20 mouse cellular contexts compared by ENCODE assay signal in the genomic region with DNA sequence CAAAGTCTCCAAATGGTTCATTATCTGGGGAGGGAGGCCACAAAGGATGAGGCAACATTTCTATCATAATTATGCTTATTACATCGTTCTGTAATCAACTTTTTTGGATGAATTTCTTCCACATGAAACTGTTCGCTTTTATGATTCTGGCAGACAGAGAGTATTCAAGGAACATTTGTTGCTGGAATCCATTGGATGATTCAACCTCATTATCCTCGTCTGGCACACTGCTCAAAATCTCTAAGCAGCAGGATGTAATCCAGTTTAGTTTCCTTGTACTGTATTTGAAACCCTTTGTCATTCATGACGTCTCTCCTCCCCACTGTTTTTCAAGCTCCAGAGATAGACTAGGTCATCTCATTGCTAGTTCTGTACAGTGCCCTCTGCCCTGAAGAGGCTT.
DNase-seq lines count a peak whose midpoint lies in the region; ATAC-seq lines count a peak whose summit lies in the region.
"Had no signal": no experiment of that assay in that cellular context is flagged by ENCODE, and none has a peak within 500 bp of the region (broad histone marks: within the 10 kb centered on the region; RNA-seq: fewer than 3 reads in every experiment).

No protein-coding gene starts in this region.

- ATAC-seq in frontal cortex, adult (ENCODE audit: low TSS enrichment): peak; percentile 79
- ATAC-seq: forebrain, embryonic 14.5 days; hindbrain, embryonic 16.5 days; inflammation-experienced regulatory T-cells, adult 6 months; Patski had no signal

- DNase-seq in frontal cortex, postnatal 14 days (ENCODE audit: low spot score in 2 of 2): no peak
- DNase-seq in layer of hippocampus, adult 9-11 months: peak; percentile 50
- no peak for DNase-seq in layer of hippocampus, adult 11-12 months (ENCODE audit: low spot score)
- peak; percentile 6 for DNase-seq in R1 (ENCODE audit: low read depth, low spot score)
- DNase-seq in telencephalon, adult 2 months (ENCODE audit: low read depth, low spot score): peak; percentile 74
- DNase-seq in kidney, adult 9 months: no peak
- DNase-seq: adrenal gland, postnatal 10 days; cerebellum, adult 11-12 months; cerebellum, adult 9-10 months; cerebellum, postnatal 25 days; gastrocnemius, adult 2 months; gastrocnemius, postnatal 36 days; heart, adult 11 months; heart, postnatal 10 days; heart, postnatal 4 days had no signal

Comparison
In these comparisons a context has a peak if more than half of its experiments do, and no peak if none do; other contexts are left out.
1. DNase-seq: peak in layer of hippocampus, adult 9-11 months (single experiment), R1 (single experiment) and telencephalon, adult 2 months (single experiment); none in frontal cortex, postnatal 14 days (0 of 2), layer of hippocampus, adult 11-12 months (single experiment) and kidney, adult 9 months (single experiment).